Mouse (Mus musculus) heart, embryonic 10.5 days (tissue): ENCODE data around the gene Sox30. TPM values are rescaled to one million over a fixed set of nuclear protein-coding genes. Genes with fewer than 3 reads are reported as not detected.

Experiments used
- DNase-seq: peaks from one replicate; pipeline ENCODE4 v3.0.0-alpha.2; 2017; ENCODE audit warnings: low spot score
- H3K27ac ChIP-seq: fragments of 300-500 bp; sonication (generic); 2 replicates; pipeline ENCODE4 v1.5.1; 2016; ENCODE audit warnings: mild to moderate bottlenecking
- H3K27me3 ChIP-seq: fragments of 300-500 bp; sonication (generic); 2 replicates; pipeline ENCODE4 v1.6.1; 2016; ENCODE audit warnings: mild to moderate bottlenecking; ENCODE audit not compliant: poor library complexity, insufficient read depth, severe bottlenecking
- H3K36me3 ChIP-seq: fragments of 300-500 bp; sonication (generic); 2 replicates; pipeline ENCODE4 v1.6.1; 2016; ENCODE audit warnings: mild to moderate bottlenecking, moderate library complexity
- H3K4me1 ChIP-seq: fragments of 300-500 bp; sonication (generic); 2 replicates; pipeline ENCODE4 v1.6.1; 2016; ENCODE audit warnings: mild to moderate bottlenecking
- H3K4me3 ChIP-seq: fragments of 300-500 bp; sonication (generic); 2 replicates; pipeline ENCODE4 v1.5.1; 2016; ENCODE audit warnings: mild to moderate bottlenecking, moderate library complexity
- H3K9me3 ChIP-seq: fragments of 300-500 bp; sonication (generic); 2 replicates; pipeline ENCODE4 v1.6.1; 2016; ENCODE audit warnings: mild to moderate bottlenecking, moderate library complexity
- WGBS: fragments of 180-500 bp; shearing (Covaris S2); methylation state at CpG from one replicate; pipeline ENCODE4 v1.1.7; 2016; 5-methylcytosine and 5-hydroxymethylcytosine counted together
- polyA plus RNA-seq: library from polyadenylated mRNA; unstranded; fragments of >200 nt; fragmentation: Nextera tagmentation; extraction: Ambion mirVana; gene quantifications from 2 replicates; pipeline ENCODE4 v1.2.1, GENCODE M21; 2016

The Sox30 gene
- polyA plus RNA-seq: 0.05 and 0.20 TPM in 2 replicates

- Histone ChIP-seq H3K27me3 (peaks cover 14% of the 10 kb centered on the region), H3K36me3 (no peaks in the 10 kb centered on the region), H3K27ac (peak within 1 kb of the TSS; percentile 94), H3K9me3 (peaks cover 3% of the 10 kb centered on the region; the same call in 1 of the 2 replicates), H3K4me1 (peaks cover 14% of the 10 kb centered on the region), H3K4me3 (peak within 1 kb of the TSS; percentile 75)
- 12% methylated on average over 113 of the region's 115 CpGs for WGBS
- peak; percentile 82 for DNase-seq
Observed at GRCm38 (mm10) chr11:45979946-45980892, at the start of gene Sox30. TSS of gene Sox30 (plus strand) at chr11:45980310.

- peaks cover 74% of the 10 kb centered on the region for H3K36me3 ChIP-seq
- H3K9me3 ChIP-seq: no peaks in the 10 kb centered on the region
- WGBS: 90% methylated on average over 10 of the region's 10 CpGs
Observed at GRCm38 (mm10) chr11:45932771-45933170, 47.3 kb upstream of the Sox30 start.

DNA sequence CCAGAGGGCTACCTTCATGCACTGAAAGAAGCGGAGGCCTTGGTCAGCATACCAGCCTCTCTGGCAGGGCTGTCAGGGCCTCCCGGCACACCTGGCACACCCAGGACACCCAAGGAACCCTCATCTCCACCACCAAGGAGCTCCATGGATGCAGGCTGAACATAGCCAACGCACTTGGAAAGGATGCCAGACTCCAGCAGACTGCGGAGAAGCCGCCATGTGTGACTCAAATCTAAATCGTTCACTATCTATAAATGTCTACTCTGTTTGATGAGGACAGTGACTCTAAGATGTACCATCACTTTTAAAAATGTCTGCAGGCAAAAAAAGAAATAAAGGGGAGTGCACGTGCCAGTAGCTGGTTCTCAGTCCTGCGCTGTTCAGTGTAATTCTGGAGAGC lies 42.6 kb upstream of the Sox30 start:
- 96% methylated on average over 8 of the region's 8 CpGs for WGBS
- Histone ChIP-seq H3K27ac (no peak overlapping the region), H3K9me3 (no peaks in the 10 kb centered on the region), H3K4me3 (no peak overlapping the region), H3K27me3 (no peaks in the 10 kb centered on the region), H3K36me3 (peaks cover 55% of the 10 kb centered on the region), H3K4me1 (peaks cover 14% of the 10 kb centered on the region)
- DNase-seq: no peak

More at GRCm38 (mm10) chr11:45932771-45933170, 47.3 kb upstream of the Sox30 start:
- Histone ChIP-seq H3K4me3 (no peak overlapping the region), H3K4me1 (peaks cover 3% of the 10 kb centered on the region; the same call in 1 of the 2 replicates), H3K27me3 (no peaks in the 10 kb centered on the region), H3K27ac (no peak overlapping the region)
- no peak for DNase-seq

GRCm38 (mm10) chr11:45938917-45939316 lies 41.2 kb upstream of the Sox30 start:
- no peak overlapping the region for H3K27ac ChIP-seq
- 83% methylated on average over 8 of the region's 8 CpGs for WGBS
- H3K9me3 ChIP-seq: no peaks in the 10 kb centered on the region
- H3K27me3 ChIP-seq: no peaks in the 10 kb centered on the region
- peaks cover 41% of the 10 kb centered on the region for H3K36me3 ChIP-seq
- DNase-seq: no peak
- peaks cover 25% of the 10 kb centered on the region for H3K4me1 ChIP-seq
- no peak overlapping the region for H3K4me3 ChIP-seq

DNA sequence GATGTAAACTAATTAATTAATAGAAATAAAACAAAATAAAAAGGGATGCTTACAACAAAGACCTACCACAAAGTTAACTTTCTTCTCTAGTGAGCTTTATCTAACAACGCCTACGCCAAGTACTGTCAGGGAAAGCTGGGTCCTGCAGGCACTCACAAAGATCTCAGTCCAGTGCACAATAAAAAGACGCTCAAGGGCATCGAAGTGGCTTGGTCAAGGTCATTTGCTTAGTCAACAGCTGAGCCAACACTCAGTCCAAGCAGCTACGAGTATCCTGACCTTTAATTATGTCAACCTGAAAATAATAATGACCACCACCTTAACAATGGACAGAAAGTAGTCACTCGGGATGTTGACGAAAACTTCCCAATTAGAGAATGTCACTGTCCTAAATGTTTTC lies 37.8 kb upstream of the Sox30 start:
- Histone ChIP-seq H3K27me3 (no peaks in the 10 kb centered on the region), H3K4me1 (peaks cover 22% of the 10 kb centered on the region), H3K27ac (no peak overlapping the region), H3K9me3 (no peaks in the 10 kb centered on the region), H3K36me3 (peaks cover 7% of the 10 kb centered on the region; the same call in 1 of the 2 replicates), H3K4me3 (no peak overlapping the region)
- WGBS: 88% methylated on average over 7 of the region's 7 CpGs
- peak; percentile 45 for DNase-seq

- Histone ChIP-seq H3K4me1 (peaks cover 22% of the 10 kb centered on the region), H3K27ac (no peak overlapping the region; the same call in 1 of the 2 replicates), H3K36me3 (peaks cover 5% of the 10 kb centered on the region; the same call in 1 of the 2 replicates), H3K9me3 (no peaks in the 10 kb centered on the region), H3K4me3 (peak overlapping the region; percentile 90), H3K27me3 (no peaks in the 10 kb centered on the region)
- peak; percentile 71 for DNase-seq
- 70% methylated on average over 7 of the region's 7 CpGs for WGBS
Observed at GRCm38 (mm10) chr11:45943108-45943705, 36.9 kb upstream of the Sox30 start.

GRCm38 (mm10) chr11:45943891-45944642 lies 36.0 kb upstream of the Sox30 start:
- no peaks in the 10 kb centered on the region for H3K27me3 ChIP-seq
- WGBS: under 1% methylated on average over 49 of the region's 49 CpGs

DNA sequence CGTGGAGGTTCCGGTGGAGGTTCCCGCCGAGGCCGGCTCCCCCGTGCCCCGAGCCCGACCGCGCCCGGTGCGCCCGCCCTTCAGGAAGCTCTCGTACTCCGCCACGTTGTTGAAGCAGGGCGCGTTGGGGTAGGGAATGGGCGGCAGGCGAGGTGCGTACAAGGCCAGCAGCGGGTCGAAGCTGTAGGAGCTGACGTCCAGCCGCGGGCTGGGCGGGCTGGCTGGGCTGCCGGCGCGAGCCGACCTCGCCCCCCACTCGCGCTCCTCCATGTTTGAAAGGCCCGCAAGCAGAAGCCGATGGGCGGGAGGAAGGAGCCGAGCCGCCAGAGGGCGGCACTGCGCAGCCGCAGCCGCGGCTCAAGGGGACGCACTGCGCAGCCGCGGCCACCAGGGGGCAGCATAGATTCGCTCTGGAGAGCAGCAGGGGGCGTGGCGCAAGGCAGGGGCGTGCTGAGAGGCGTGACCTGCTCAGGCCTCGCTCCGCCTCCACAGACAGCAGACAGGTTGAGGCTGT lies 35.4 kb upstream of the Sox30 start, which contains the start of gene Lsm11:
TSS of gene Lsm11 (minus strand) at position 293 of the 514 bp plus-strand sequence.
- Histone ChIP-seq H3K4me1 (peaks cover 22% of the 10 kb centered on the region), H3K36me3 (peaks cover 5% of the 10 kb centered on the region), H3K27ac (peak within 1 kb of the TSS; percentile 89), H3K4me3 (peak within 1 kb of the TSS; percentile 90), H3K9me3 (no peaks in the 10 kb centered on the region), H3K27me3 (no peaks in the 10 kb centered on the region)
- WGBS: under 1% methylated on average over 55 of the region's 55 CpGs
- peak; percentile 97 for DNase-seq

More at GRCm38 (mm10) chr11:45943891-45944642, 36.0 kb upstream of the Sox30 start:
- Histone ChIP-seq H3K27ac (peak overlapping the region; percentile 89), H3K4me3 (peak overlapping the region; percentile 90), H3K9me3 (no peaks in the 10 kb centered on the region), H3K36me3 (peaks cover 3% of the 10 kb centered on the region; the same call in 1 of the 2 replicates), H3K4me1 (peaks cover 22% of the 10 kb centered on the region)
- peak; percentile 77 for DNase-seq

GRCm38 (mm10) chr11:45946796-45947195 lies 33.3 kb upstream of the Sox30 start:
- Histone ChIP-seq H3K4me3 (no peak overlapping the region), H3K9me3 (no peaks in the 10 kb centered on the region), H3K4me1 (peaks cover 12% of the 10 kb centered on the region), H3K27ac (no peak overlapping the region), H3K27me3 (no peaks in the 10 kb centered on the region), H3K36me3 (peaks cover 23% of the 10 kb centered on the region)
- no peak for DNase-seq
- WGBS: 89% methylated on average over 4 of the region's 4 CpGs

DNA sequence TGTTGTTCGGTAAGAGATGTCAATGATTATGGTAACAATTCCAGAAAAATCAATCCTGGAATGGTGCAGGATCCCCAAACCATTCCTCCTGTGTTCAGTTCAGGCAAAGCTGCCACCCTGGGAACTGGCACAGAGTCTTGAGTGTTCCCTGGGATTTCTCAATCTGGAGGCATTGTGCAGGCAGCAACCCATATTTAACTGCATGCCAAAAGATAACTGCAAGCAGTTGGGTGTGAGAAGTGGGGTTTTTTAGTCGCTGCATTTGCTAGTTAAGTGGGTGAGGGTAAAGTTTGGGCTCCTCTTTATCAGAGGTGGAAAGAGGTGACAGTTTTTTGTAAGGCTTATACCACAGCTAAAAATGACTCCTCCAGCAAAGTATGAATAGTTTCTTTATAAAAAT lies 32.6 kb upstream of the Sox30 start:
- H3K9me3 ChIP-seq: no peaks in the 10 kb centered on the region
- peak; percentile 6 for DNase-seq
- 79% methylated on average over 2 of the region's 2 CpGs for WGBS
- peaks cover 29% of the 10 kb centered on the region for H3K36me3 ChIP-seq
- H3K4me3 ChIP-seq: no peak overlapping the region
- H3K27ac ChIP-seq: no peak overlapping the region
- no peaks in the 10 kb centered on the region for H3K27me3 ChIP-seq
- peaks cover 11% of the 10 kb centered on the region; the same call in 1 of the 2 replicates for H3K4me1 ChIP-seq

DNA sequence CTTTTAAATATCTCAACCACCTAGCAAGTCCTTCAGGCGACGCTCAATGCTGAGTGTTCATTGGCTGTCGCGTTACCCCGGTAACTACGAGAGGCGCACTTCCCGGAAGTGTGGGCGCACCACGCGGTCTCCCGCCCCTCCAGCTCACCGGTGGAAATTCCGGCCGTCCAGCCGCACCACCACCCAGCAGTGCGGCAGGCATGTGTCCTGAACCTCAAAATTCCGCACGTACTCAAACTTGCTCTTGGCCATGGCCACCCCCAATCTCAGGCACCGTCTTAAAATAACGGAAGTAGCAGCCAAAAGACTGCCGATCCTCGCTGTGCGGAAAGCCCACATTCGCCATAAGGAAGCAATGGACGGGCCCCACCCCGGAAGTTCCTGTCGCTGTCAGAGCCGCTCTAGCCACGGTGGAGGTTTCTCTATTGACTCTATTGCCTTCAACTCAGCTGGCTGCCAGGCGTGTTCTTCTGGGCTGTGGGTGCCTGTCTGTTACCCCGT lies 24.9 kb upstream of the Sox30 start, which contains the start of gene Thg1l:
TSS of gene Thg1l (minus strand) at position 368 of the 501 bp plus-strand sequence.
- 0 out of 2 replicates have a peak, but pooled peaks cover 8% of the 10 kb centered on the region for H3K4me1 ChIP-seq
- WGBS: under 1% methylated on average over 32 of the region's 32 CpGs

GRCm38 (mm10) chr11:45959598-45959997 lies 20.5 kb upstream of the Sox30 start:
- Histone ChIP-seq H3K9me3 (no peaks in the 10 kb centered on the region), H3K36me3 (no peaks in the 10 kb centered on the region), H3K27me3 (no peaks in the 10 kb centered on the region), H3K4me1 (0 out of 2 replicates have a peak, but pooled peaks cover 4% of the 10 kb centered on the region), H3K27ac (no peak overlapping the region), H3K4me3 (no peak overlapping the region)
- no peak for DNase-seq
- WGBS: 82% methylated on average over 3 of the region's 3 CpGs

More for the DNA sequence above, 24.9 kb upstream of the Sox30 start, which contains the start of gene Thg1l:
- H3K9me3 ChIP-seq: no peaks in the 10 kb centered on the region
- peak; percentile 97 for DNase-seq
- H3K4me3 ChIP-seq: peak within 1 kb of the TSS; percentile 68
- H3K36me3 ChIP-seq: peaks cover 26% of the 10 kb centered on the region; the same call in 1 of the 2 replicates
- no peaks in the 10 kb centered on the region for H3K27me3 ChIP-seq
- peak within 1 kb of the TSS; percentile 80 for H3K27ac ChIP-seq
